Mouse (Mus musculus) neural tube, embryonic 12.5 days (tissue): ENCODE data around the gene Col24a1. TPM values are rescaled to one million over a fixed set of nuclear protein-coding genes. Genes with fewer than 3 reads are reported as not detected.

Source experiments
- ATAC-seq: fragments of 200-750 bp; cut with Nextera tagmentation; 2 replicates; pipeline ENCODE4 v1.8.0; 2017; ENCODE audit warnings: low read depth, mild to moderate bottlenecking, moderate TSS enrichment, moderate library complexity; ENCODE audit not compliant: low FRiP score
- H3K27ac ChIP-seq: fragments of 300-500 bp; sonication (generic); 2 replicates; pipeline ENCODE4 v1.5.1; 2016
- H3K27me3 ChIP-seq: fragments of 300-500 bp; sonication (generic); replicated peaks from 2 replicates; pipeline ENCODE4 v1.6.1; 2016; ENCODE audit warnings: mild to moderate bottlenecking
- H3K36me3 ChIP-seq: fragments of 300-500 bp; sonication (generic); 2 replicates; pipeline ENCODE4 v1.6.1; 2016; ENCODE audit warnings: mild to moderate bottlenecking
- H3K4me1 ChIP-seq: fragments of 300-500 bp; sonication (generic); 2 replicates; pipeline ENCODE4 v1.6.1; 2016
- H3K4me2 ChIP-seq: fragments of 300-500 bp; sonication (generic); replicated peaks from 2 replicates; pipeline ENCODE4 v1.6.1; 2016; ENCODE audit warnings: mild to moderate bottlenecking
- H3K4me3 ChIP-seq: fragments of 300-500 bp; sonication (generic); 2 replicates; pipeline ENCODE4 v1.5.1; 2016
- H3K9ac ChIP-seq: fragments of 300-500 bp; sonication (generic); 2 replicates; pipeline ENCODE4 v1.6.1; 2016; ENCODE audit warnings: mild to moderate bottlenecking
- H3K9me3 ChIP-seq: fragments of 300-500 bp; sonication (generic); 2 replicates; pipeline ENCODE4 v1.6.1; 2016; ENCODE audit warnings: mild to moderate bottlenecking
- whole genome bisulfite sequencing: fragments of 180-500 bp; shearing (Covaris S2); methylation state at CpG from one replicate; pipeline ENCODE4 v1.1.7; 2016; 5-methylcytosine and 5-hydroxymethylcytosine counted together
- polyA plus RNA-seq: library from polyadenylated mRNA; unstranded; fragments of >200 nt; fragmentation: Nextera tagmentation; extraction: Ambion mirVana; gene quantifications from 2 replicates; pipeline ENCODE4 v1.2.1, GENCODE M21; 2016

Gene Col24a1
- polyA plus RNA-seq, 1 experiment from 2014 or later, result 1.2 TPM

DNA sequence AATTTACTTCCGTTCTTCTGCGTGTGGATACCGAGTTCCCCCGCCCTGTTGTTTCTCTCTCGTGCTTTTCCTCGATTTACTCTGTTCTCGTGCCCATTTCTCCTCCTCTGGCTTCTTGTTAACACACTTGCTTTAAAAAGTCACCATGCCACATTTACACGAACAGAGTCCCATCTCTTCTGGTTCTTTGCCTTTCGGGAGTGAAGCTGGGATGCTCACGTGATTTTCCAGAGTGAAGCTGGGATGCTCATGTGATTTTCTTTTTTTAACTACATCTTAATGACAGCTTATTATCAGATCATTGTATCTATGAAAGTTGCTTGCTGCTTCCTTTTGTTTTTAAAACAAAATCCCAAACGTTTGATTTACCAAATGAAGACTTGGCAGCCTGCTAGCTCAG lies 184.8 kb downstream of the Col24a1 start:
- Histone ChIP-seq H3K36me3 (no peaks in the 10 kb centered on the region), H3K9me3 (no peaks in the 10 kb centered on the region), H3K9ac (no peak overlapping the region), H3K4me3 (no peak overlapping the region), H3K27me3 (no peaks in the 10 kb centered on the region), H3K4me1 (no peaks in the 10 kb centered on the region), H3K27ac (no peak overlapping the region), H3K4me2 (no peak overlapping the region)
- whole genome bisulfite sequencing, result 87% methylated on average over 11 of the region's 11 CpGs
- no peak for ATAC-seq

DNA sequence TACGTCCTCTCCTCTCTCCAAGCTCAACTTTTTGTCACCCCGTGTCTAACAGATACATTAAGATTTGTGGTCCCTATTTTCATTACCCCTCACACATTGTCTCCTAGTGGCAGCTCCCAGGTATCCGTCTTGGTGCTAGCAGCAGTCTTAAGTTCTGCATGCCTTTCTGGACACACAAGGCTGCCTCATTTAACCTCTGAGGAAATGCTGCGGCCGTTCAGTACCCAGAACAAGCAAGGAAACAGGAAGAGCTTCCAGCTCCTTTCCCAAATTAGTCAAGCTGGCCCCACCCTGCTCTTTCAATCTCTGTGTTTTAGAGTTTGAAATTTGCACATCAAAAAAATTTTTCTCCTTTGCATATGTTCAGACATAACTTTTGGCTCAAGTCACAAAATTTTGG lies 186.2 kb downstream of the Col24a1 start:
- no peak overlapping the region for H3K9ac ChIP-seq
- no peak overlapping the region for H3K4me2 ChIP-seq
- H3K4me3 ChIP-seq, result no peak overlapping the region
- no peaks in the 10 kb centered on the region for H3K4me1 ChIP-seq
- H3K27me3 ChIP-seq, result no peaks in the 10 kb centered on the region
- ATAC-seq, result no peak
- no peaks in the 10 kb centered on the region for H3K9me3 ChIP-seq
- WGBS, result 51% methylated on average over 5 of the region's 5 CpGs
- H3K36me3 ChIP-seq, result no peaks in the 10 kb centered on the region
- no peak overlapping the region for H3K27ac ChIP-seq

DNA sequence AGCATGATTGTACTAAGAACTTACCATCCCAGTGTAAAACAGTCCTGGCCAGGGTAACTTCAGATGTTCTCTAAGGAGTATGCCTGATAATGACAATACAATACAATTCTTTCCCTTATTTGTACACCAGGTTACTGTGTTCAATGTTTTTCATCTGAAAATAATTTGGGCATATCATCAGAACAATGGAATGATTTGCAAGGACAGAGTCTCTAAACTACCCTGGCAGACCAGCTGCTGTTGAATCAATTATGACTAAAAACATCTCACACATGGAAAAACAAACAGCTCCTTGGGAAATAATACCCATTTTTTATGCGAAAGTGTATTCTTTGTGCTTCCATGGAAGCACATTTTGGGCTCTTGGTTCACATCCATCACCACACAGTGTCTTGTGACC lies 198.0 kb downstream of the Col24a1 start:
- WGBS, result 91% methylated on average over 1 of the region's 1 CpGs
- no peaks in the 10 kb centered on the region for H3K9me3 ChIP-seq
- no peak overlapping the region for H3K4me2 ChIP-seq
- no peak for ATAC-seq
- no peak overlapping the region for H3K9ac ChIP-seq
- no peaks in the 10 kb centered on the region for H3K36me3 ChIP-seq
- no peaks in the 10 kb centered on the region for H3K4me1 ChIP-seq
- no peaks in the 10 kb centered on the region for H3K27me3 ChIP-seq
- H3K4me3 ChIP-seq, result no peak overlapping the region
- no peak overlapping the region for H3K27ac ChIP-seq

DNA sequence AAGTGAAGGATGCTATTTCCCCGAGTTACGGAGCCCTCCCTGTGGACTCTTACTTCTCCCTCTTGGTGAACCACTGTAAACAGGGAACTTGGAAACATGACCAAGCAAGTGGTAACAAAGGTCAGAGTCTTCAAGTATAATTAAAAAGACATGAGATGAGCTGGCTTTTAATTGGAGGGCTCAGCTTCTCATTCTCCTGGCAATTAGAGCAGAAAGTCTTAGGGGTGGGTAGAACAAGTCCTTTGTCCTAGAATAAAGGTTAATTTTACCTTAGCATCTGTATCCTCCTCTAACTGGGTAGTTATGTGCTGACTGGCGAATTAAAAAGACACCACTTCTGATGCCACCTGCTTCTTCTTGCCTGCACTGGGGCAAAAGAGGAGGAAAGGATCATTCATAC lies 199.1 kb downstream of the Col24a1 start:
- Histone ChIP-seq H3K4me2 (no peak overlapping the region), H3K27me3 (no peaks in the 10 kb centered on the region), H3K4me3 (no peak overlapping the region), H3K4me1 (no peaks in the 10 kb centered on the region), H3K9ac (no peak overlapping the region), H3K27ac (no peak overlapping the region), H3K36me3 (no peaks in the 10 kb centered on the region), H3K9me3 (no peaks in the 10 kb centered on the region)
- 79% methylated on average over 3 of the region's 3 CpGs for WGBS
- no peak for ATAC-seq

DNA sequence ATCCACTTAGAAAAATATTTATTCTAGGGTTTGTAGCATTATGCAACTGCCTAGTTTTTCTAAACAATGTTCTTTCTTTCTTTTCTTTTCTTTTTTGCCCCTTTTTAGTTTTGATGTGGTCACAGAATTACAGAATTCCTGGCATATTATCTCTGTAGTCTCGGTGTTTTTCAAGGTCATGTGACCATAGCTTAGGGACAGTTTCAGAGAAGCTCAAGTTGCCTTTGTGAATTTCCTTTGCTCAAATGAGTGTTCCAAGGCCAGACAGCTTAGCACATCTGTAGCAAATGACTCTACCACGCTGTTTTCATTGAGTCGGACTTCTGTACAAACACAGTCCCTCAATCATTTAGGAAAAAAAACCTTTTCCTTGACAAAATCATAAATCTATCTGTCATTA lies 205.9 kb downstream of the Col24a1 start:
- Histone ChIP-seq H3K4me3 (no peak overlapping the region), H3K9ac (no peak overlapping the region), H3K4me2 (no peak overlapping the region), H3K27me3 (no peaks in the 10 kb centered on the region), H3K9me3 (no peaks in the 10 kb centered on the region), H3K4me1 (no peaks in the 10 kb centered on the region), H3K36me3 (no peaks in the 10 kb centered on the region), H3K27ac (no peak overlapping the region)
- no peak for ATAC-seq
- WGBS, result 80% methylated on average over 3 of the region's 3 CpGs

DNA sequence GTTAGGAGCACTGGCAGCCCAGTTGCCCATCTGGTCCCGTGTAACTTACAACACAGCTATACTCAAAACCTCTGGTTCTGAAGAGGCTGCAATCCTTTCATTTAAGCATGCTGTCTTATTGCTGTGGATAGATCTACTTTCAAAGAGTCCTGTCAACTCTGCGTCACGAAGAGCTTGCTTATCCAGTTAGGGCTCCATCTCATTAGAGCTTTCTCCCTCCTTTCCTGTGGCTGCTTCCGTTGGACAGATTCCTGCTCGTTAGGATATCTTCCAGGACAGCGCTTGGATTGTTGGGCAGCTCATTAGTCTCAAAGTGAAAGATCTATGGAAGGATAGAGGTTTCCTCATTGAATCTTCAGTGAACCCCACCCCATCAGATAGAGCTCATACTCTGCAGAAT lies 206.6 kb downstream of the Col24a1 start:
- 93% methylated on average over 6 of the region's 6 CpGs for WGBS
- Histone ChIP-seq H3K4me1 (no peaks in the 10 kb centered on the region), H3K9ac (no peak overlapping the region), H3K9me3 (no peaks in the 10 kb centered on the region), H3K4me2 (no peak overlapping the region), H3K27me3 (no peaks in the 10 kb centered on the region), H3K4me3 (no peak overlapping the region), H3K36me3 (no peaks in the 10 kb centered on the region), H3K27ac (no peak overlapping the region)
- no peak for ATAC-seq

DNA sequence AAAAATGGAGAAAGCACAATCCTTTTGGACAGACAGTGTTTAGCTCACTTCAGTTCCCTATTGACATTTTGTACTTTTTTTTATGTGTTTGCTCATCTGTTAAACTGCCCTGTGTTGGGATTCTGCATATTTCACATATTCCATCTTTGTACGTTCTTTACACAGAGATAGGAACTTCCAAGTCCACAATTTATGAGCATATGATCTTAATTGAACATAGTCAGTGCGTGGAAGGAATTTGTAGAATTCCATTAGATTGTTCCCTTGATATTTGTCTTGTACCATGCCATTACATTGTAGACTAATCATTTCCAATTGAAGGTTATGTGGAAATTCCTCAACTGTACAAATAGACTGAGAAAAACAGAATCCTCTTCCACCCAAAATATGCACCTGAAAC lies 212.6 kb downstream of the Col24a1 start:
- no peak overlapping the region for H3K9ac ChIP-seq
- WGBS, result 77% methylated on average over 2 of the region's 2 CpGs
- H3K36me3 ChIP-seq, result no peaks in the 10 kb centered on the region
- no peak overlapping the region for H3K4me2 ChIP-seq
- H3K4me3 ChIP-seq, result no peak overlapping the region
- no peak overlapping the region for H3K27ac ChIP-seq
- no peaks in the 10 kb centered on the region for H3K9me3 ChIP-seq
- H3K27me3 ChIP-seq, result no peaks in the 10 kb centered on the region
- no peaks in the 10 kb centered on the region for H3K4me1 ChIP-seq
- no peak for ATAC-seq

DNA sequence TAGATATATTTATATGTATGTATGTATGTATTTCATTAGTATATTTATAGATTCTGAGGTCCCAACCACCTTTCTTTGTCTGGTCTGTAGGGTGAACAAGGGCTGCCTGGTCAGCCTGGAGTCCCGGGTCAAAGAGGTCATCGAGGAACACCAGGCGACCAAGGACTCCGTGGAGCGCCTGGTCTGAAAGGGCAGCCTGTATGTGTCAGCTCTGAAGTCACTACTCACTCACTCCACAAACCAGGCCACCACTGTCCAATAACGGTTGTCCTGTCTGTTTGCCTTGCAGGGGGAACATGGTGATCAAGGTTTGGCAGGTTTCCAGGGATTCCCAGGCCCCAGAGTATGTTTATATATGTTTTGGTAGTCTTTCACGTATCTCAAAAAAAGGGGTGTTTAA lies 216.3 kb downstream of the Col24a1 start:
- no peaks in the 10 kb centered on the region for H3K4me1 ChIP-seq
- no peak overlapping the region for H3K9ac ChIP-seq
- no peaks in the 10 kb centered on the region for H3K27me3 ChIP-seq
- H3K27ac ChIP-seq, result no peak overlapping the region
- no peak for ATAC-seq
- H3K9me3 ChIP-seq, result no peaks in the 10 kb centered on the region
- H3K4me3 ChIP-seq, result no peak overlapping the region
- H3K4me2 ChIP-seq, result no peak overlapping the region
- H3K36me3 ChIP-seq, result no peaks in the 10 kb centered on the region
- WGBS, result 77% methylated on average over 7 of the region's 7 CpGs

DNA sequence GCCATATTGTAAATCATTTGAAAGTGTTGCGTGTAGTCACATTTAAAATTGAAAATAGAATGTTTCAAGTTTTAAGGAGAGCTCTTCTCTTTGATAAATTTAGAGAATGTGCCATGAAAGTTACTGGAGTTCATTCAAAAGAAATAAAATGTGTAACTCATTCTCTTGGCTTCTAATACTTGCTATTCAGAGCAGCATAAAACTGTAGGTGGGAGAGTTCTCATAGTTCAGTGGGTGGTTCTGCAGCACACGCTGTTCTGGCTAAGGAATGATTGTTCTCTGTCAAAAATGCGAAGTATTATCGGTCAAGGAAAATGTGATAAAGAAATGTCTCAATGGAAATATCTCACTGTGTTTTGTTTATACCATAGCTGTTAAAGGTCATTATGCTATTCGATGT lies 221.9 kb downstream of the Col24a1 start:
- H3K36me3 ChIP-seq, result no peaks in the 10 kb centered on the region
- no peaks in the 10 kb centered on the region for H3K4me1 ChIP-seq
- 92% methylated on average over 5 of the region's 5 CpGs for WGBS
- no peak overlapping the region for H3K4me2 ChIP-seq
- H3K9ac ChIP-seq, result no peak overlapping the region
- ATAC-seq, result no peak
- no peak overlapping the region for H3K4me3 ChIP-seq
- no peaks in the 10 kb centered on the region for H3K27me3 ChIP-seq
- no peak overlapping the region for H3K27ac ChIP-seq
- H3K9me3 ChIP-seq, result no peaks in the 10 kb centered on the region

DNA sequence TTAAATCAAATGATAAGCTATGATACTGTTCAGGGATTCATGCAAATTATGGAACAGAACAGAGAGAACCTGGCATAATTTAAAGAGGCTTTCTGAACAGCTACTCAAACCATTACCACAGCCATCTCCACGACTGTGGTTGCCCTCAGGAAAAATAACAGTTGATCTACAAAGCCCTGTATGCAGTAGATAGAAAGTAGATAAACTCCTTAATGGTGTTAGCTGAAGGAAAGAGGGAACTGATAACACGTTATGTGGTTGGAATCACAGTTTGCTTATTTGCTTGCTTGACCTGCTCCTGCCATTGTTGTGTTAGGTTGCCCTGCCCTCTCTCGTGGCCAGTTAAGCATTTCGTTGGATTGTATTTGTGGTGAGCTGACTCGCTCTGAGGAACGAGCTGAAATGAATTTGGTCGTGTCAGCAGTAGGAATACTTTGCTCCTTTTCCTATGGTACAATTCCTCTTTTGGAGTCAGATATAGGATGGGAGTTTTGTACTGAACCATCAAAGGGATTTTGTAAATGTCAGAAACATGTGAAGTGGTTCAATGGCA lies 229.3 kb downstream of the Col24a1 start:
- Histone ChIP-seq H3K36me3 (no peaks in the 10 kb centered on the region), H3K9ac (no peak overlapping the region), H3K27ac (no peak overlapping the region), H3K9me3 (no peaks in the 10 kb centered on the region), H3K4me1 (no peaks in the 10 kb centered on the region), H3K27me3 (no peaks in the 10 kb centered on the region), H3K4me2 (no peak overlapping the region), H3K4me3 (no peak overlapping the region)
- WGBS, result 76% methylated on average over 7 of the region's 7 CpGs
- no peak for ATAC-seq

DNA sequence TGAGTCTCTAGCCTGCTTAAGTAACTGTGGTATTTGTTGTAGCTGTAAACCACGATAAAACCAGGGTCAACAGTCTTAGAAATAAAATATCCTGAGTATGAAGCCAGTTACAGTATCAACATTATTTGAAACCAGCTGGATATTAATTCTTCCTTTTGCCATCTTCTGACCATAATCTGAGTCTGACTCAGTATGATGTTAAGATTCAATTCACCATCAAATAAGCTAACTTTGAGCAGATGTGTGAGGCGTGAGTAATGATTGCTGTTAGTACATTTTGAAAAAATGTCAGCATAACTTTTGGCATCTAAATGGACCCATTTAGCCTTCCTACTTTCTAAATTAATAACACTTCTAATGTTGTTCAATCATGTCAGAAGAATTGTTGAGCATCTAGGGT lies 230.0 kb downstream of the Col24a1 start:
- Histone ChIP-seq H3K27me3 (no peaks in the 10 kb centered on the region), H3K27ac (no peak overlapping the region), H3K4me3 (no peak overlapping the region), H3K4me1 (no peaks in the 10 kb centered on the region), H3K36me3 (no peaks in the 10 kb centered on the region), H3K4me2 (no peak overlapping the region), H3K9me3 (no peaks in the 10 kb centered on the region), H3K9ac (no peak overlapping the region)
- 91% methylated on average over 2 of the region's 2 CpGs for WGBS
- no peak for ATAC-seq

DNA sequence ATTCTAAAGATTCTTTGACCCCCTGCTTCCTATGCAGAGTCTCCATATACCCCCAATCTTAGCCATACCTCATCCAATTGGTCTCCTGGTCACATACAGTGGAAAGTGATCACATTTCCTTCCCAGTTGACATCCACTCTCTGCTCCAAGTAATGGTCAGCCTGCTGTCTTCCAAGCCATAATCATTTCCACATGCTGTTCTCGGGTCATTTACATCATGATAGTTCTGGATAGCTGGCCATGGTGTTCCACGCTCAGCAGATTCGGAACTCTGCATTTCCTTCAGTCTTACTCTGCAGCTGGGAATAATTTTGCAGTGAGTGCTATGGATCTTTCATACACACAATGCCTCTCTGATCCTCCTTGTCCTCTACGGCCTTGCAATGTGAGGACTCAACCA lies 233.0 kb downstream of the Col24a1 start:
- no peak overlapping the region for H3K9ac ChIP-seq
- no peak overlapping the region for H3K4me3 ChIP-seq
- 90% methylated on average over 4 of the region's 4 CpGs for WGBS
- H3K27me3 ChIP-seq, result no peaks in the 10 kb centered on the region
- no peak for ATAC-seq
- no peaks in the 10 kb centered on the region for H3K36me3 ChIP-seq
- H3K4me1 ChIP-seq, result no peaks in the 10 kb centered on the region
- H3K27ac ChIP-seq, result no peak overlapping the region
- H3K4me2 ChIP-seq, result no peak overlapping the region
- H3K9me3 ChIP-seq, result no peaks in the 10 kb centered on the region

DNA sequence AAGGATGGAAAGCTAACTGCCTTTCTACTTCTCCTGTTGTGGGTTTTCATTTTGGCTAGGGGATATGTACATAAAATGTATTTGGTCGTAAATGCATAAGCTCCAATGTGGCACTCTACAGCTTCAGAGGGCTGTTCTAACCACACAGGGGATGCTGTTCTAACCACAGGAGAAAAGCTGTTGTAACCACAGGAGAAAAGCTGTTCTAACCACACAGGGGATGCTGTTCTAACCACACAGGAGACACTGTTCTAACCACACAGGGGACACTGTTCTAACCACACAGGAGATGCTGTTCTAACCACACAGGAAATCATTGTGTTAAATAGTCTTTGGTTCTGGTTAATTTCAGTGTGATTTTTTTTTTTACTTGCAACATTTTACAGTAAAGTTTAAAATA lies 245.6 kb downstream of the Col24a1 start:
- no peak for ATAC-seq
- H3K27me3 ChIP-seq, result no peaks in the 10 kb centered on the region

More for the DNA sequence above, 245.6 kb downstream of the Col24a1 start:
- 82% methylated on average over 1 of the region's 1 CpGs for WGBS
- Histone ChIP-seq H3K27ac (no peak overlapping the region), H3K4me2 (no peak overlapping the region), H3K9ac (no peak overlapping the region), H3K4me1 (no peaks in the 10 kb centered on the region), H3K9me3 (peaks cover 2% of the 10 kb centered on the region; the same call in 1 of the 2 replicates), H3K36me3 (no peaks in the 10 kb centered on the region), H3K4me3 (no peak overlapping the region)
